Mouse (Mus musculus) hindbrain, embryonic 16.5 days (tissue): ENCODE results near the gene Ttc9b. TPM values are rescaled to one million over a fixed set of nuclear protein-coding genes. Genes with fewer than 3 reads are reported as not detected.

ENCODE experiments used
- ATAC-seq: fragments of 200-750 bp; cut with Nextera tagmentation; 2 replicates; pipeline ENCODE4 v1.8.0; 2017; ENCODE audit warnings: moderate TSS enrichment, moderate library complexity
- H3K27ac ChIP-seq: fragments of 300-500 bp; sonication (generic); 2 replicates; pipeline ENCODE4 v1.5.1; 2014; ENCODE audit warnings: low read depth, mild to moderate bottlenecking, control low read depth, low read length, moderate library complexity
- H3K27me3 ChIP-seq: fragments of 300-500 bp; sonication (generic); replicated peaks from 2 replicates; pipeline ENCODE4 v1.6.1; 2014; ENCODE audit warnings: low read length; ENCODE audit not compliant: control insufficient read depth, insufficient read depth
- H3K36me3 ChIP-seq: fragments of 300-500 bp; sonication (generic); 2 replicates; pipeline ENCODE4 v1.6.1; 2014; ENCODE audit warnings: mild to moderate bottlenecking, low read length, moderate library complexity, mixed read lengths; ENCODE audit not compliant: control insufficient read depth, insufficient read depth
- H3K4me1 ChIP-seq: fragments of 300-500 bp; sonication (generic); 2 replicates; pipeline ENCODE4 v1.6.1; 2014; ENCODE audit warnings: low read depth, low read length; ENCODE audit not compliant: control insufficient read depth, insufficient read depth
- H3K4me2 ChIP-seq: fragments of 300-500 bp; sonication (generic); 2 replicates; pipeline ENCODE4 v1.6.1; 2014; ENCODE audit warnings: mild to moderate bottlenecking, low read length, control low read depth, moderate library complexity
- H3K4me3 ChIP-seq: fragments of 300-500 bp; sonication (generic); 2 replicates; pipeline ENCODE4 v1.5.1; 2014; ENCODE audit warnings: mild to moderate bottlenecking, low read length, control low read depth, moderate library complexity
- H3K9ac ChIP-seq: fragments of 300-500 bp; sonication (generic); 2 replicates; pipeline ENCODE4 v1.6.1; 2014; ENCODE audit warnings: low read depth, mild to moderate bottlenecking, control low read depth, low read length, moderate library complexity
- H3K9me3 ChIP-seq: fragments of 300-500 bp; sonication (generic); 2 replicates; pipeline ENCODE4 v1.6.1; 2014; ENCODE audit warnings: mild to moderate bottlenecking, low read length, moderate library complexity; ENCODE audit not compliant: control insufficient read depth
- WGBS: fragments of 180-500 bp; shearing (Covaris S2); extraction: QIAGEN DNeasy Blood & Tissue Kit; methylation state at CpG from one replicate; pipeline ENCODE4 v1.1.7; 2014; 5-methylcytosine and 5-hydroxymethylcytosine counted together
- polyA plus RNA-seq: library from polyadenylated mRNA; unstranded; fragments of >200 nt; fragmentation: Nextera tagmentation; extraction: Ambion mirVana; gene quantifications from 2 replicates; pipeline ENCODE4 v1.2.1, GENCODE M21; 2015

The Ttc9b gene
- polyA plus RNA-seq, 1 experiment from 2014 or later: 99.1 TPM

- Histone ChIP-seq H3K36me3 (no peaks in the 10 kb centered on the region), H3K27me3 (no peaks in the 10 kb centered on the region), H3K27ac (no peak overlapping the region), H3K9me3 (no peaks in the 10 kb centered on the region), H3K9ac (no peak overlapping the region), H3K4me3 (no peak overlapping the region), H3K4me2 (no peak overlapping the region), H3K4me1 (peaks cover 15% of the 10 kb centered on the region; the same call in 1 of the 2 replicates)
- 7% methylated on average over 10 of the region's 10 CpGs for WGBS
- no peak for ATAC-seq
Measured at GRCm38 (mm10) chr7:27650949-27651348, 2.8 kb upstream of the Ttc9b start.

GRCm38 (mm10) chr7:27654607-27655276, 1.0 kb downstream of the Ttc9b start:
- no peaks in the 10 kb centered on the region for H3K9me3 ChIP-seq
- H3K4me2 ChIP-seq: peak overlapping the region; percentile 74
- peak overlapping the region; percentile 85 for H3K9ac ChIP-seq
- no peaks in the 10 kb centered on the region; the same call in 1 of the 2 replicates for H3K27me3 ChIP-seq
- H3K36me3 ChIP-seq: peaks cover 20% of the 10 kb centered on the region
- 59% methylated on average over 20 of the region's 20 CpGs for WGBS
- peaks cover 15% of the 10 kb centered on the region; the same call in 1 of the 2 replicates for H3K4me1 ChIP-seq
- H3K27ac ChIP-seq: peak overlapping the region; percentile 95
- peak overlapping the region; percentile 75 for H3K4me3 ChIP-seq
- 0 out of 2 replicates have a peak, but pooled peaks have one; percentile 7 for ATAC-seq

GRCm38 (mm10) chr7:27655545-27655944, 1.8 kb downstream of the Ttc9b start:
- ATAC-seq: no peak
- H3K9ac ChIP-seq: 0 out of 2 replicates have a peak overlapping the region, but pooled peaks have one; percentile 2
- WGBS: 60% methylated on average over 11 of the region's 11 CpGs
- peak overlapping the region; percentile 74 for H3K4me2 ChIP-seq
- peaks cover 15% of the 10 kb centered on the region; the same call in 1 of the 2 replicates for H3K4me1 ChIP-seq
- H3K4me3 ChIP-seq: no peak overlapping the region
- no peaks in the 10 kb centered on the region for H3K9me3 ChIP-seq
- peaks cover 20% of the 10 kb centered on the region for H3K36me3 ChIP-seq
- no peak overlapping the region for H3K27ac ChIP-seq
- no peaks in the 10 kb centered on the region; the same call in 1 of the 2 replicates for H3K27me3 ChIP-seq

GRCm38 (mm10) chr7:27656600-27656999, 2.9 kb downstream of the Ttc9b start:
- Histone ChIP-seq H3K9me3 (no peaks in the 10 kb centered on the region), H3K27me3 (no peaks in the 10 kb centered on the region; the same call in 1 of the 2 replicates), H3K9ac (no peak overlapping the region), H3K27ac (no peak overlapping the region), H3K4me3 (no peak overlapping the region), H3K4me2 (no peak overlapping the region), H3K4me1 (peaks cover 15% of the 10 kb centered on the region; the same call in 1 of the 2 replicates), H3K36me3 (peaks cover 26% of the 10 kb centered on the region)
- ATAC-seq: no peak
- WGBS: 84% methylated on average over 16 of the region's 16 CpGs

GRCm38 (mm10) chr7:27657824-27658395, 4.2 kb downstream of the Ttc9b start:
- peaks cover 12% of the 10 kb centered on the region; the same call in 1 of the 2 replicates for H3K4me1 ChIP-seq
- H3K9ac ChIP-seq: no peak overlapping the region
- H3K27me3 ChIP-seq: no peaks in the 10 kb centered on the region; the same call in 1 of the 2 replicates
- H3K27ac ChIP-seq: no peak overlapping the region
- H3K36me3 ChIP-seq: peaks cover 33% of the 10 kb centered on the region
- H3K4me3 ChIP-seq: no peak overlapping the region
- no peak for ATAC-seq
- 38% methylated on average over 43 of the region's 53 CpGs for WGBS
- H3K4me2 ChIP-seq: no peak overlapping the region
- H3K9me3 ChIP-seq: no peaks in the 10 kb centered on the region

GRCm38 (mm10) chr7:27658712-27659663, 5.3 kb downstream of the Ttc9b start:
- no peaks in the 10 kb centered on the region; the same call in 1 of the 2 replicates for H3K27me3 ChIP-seq
- H3K4me1 ChIP-seq: peaks cover 12% of the 10 kb centered on the region; the same call in 1 of the 2 replicates
- 62% methylated on average over 14 of the region's 14 CpGs for WGBS
- no peaks in the 10 kb centered on the region for H3K9me3 ChIP-seq
- no peak for ATAC-seq
- H3K27ac ChIP-seq: no peak overlapping the region
- no peak overlapping the region for H3K9ac ChIP-seq
- H3K36me3 ChIP-seq: peaks cover 37% of the 10 kb centered on the region
- H3K4me2 ChIP-seq: no peak overlapping the region
- no peak overlapping the region for H3K4me3 ChIP-seq

GRCm38 (mm10) chr7:27662038-27662437, 8.3 kb downstream of the Ttc9b start:
- no peak for ATAC-seq
- Histone ChIP-seq H3K9ac (no peak overlapping the region), H3K27ac (no peak overlapping the region), H3K9me3 (no peaks in the 10 kb centered on the region), H3K4me3 (no peak overlapping the region), H3K36me3 (peaks cover 30% of the 10 kb centered on the region), H3K4me1 (no peaks in the 10 kb centered on the region), H3K27me3 (no peaks in the 10 kb centered on the region; the same call in 1 of the 2 replicates), H3K4me2 (no peak overlapping the region)
- WGBS: 97% methylated on average over 4 of the region's 4 CpGs

GRCm38 (mm10) chr7:27673064-27673574, 19.4 kb downstream of the Ttc9b start:
- Histone ChIP-seq H3K9ac (peak overlapping the region; percentile 97), H3K27ac (peak overlapping the region; percentile 92), H3K27me3 (no peaks in the 10 kb centered on the region), H3K4me3 (peak overlapping the region; percentile 94), H3K9me3 (no peaks in the 10 kb centered on the region), H3K4me2 (peak overlapping the region; percentile 98), H3K36me3 (0 out of 2 replicates have a peak, but pooled peaks cover under 1% of the 10 kb centered on the region), H3K4me1 (peaks cover 28% of the 10 kb centered on the region)
- ATAC-seq: peak; percentile 1; the same call in 1 of the 2 replicates
- WGBS: 50% methylated on average over 9 of the region's 9 CpGs
